Mouse (Mus musculus) hindbrain, embryonic 14.5 days (tissue): ENCODE data around the gene Mettl7a1. TPM values are rescaled to one million over a fixed set of nuclear protein-coding genes. Genes with fewer than 3 reads are reported as not detected.
"Not testable (repeated sequence)": the region's sequence is repeated elsewhere in the genome, so short reads cannot be mapped to it uniquely, and the experiment has no call there.

Source experiments
- ATAC-seq: fragments of 200-750 bp; cut with Nextera tagmentation; 2 replicates; pipeline ENCODE4 v1.8.0; 2017; ENCODE audit warnings: moderate number of reproducible peaks, mild to moderate bottlenecking, moderate TSS enrichment, moderate library complexity; ENCODE audit not compliant: low FRiP score
- DNase-seq: peaks from one replicate; pipeline ENCODE4 v3.0.0-alpha.2; 2015; ENCODE audit warnings: low spot score
- H3K27ac ChIP-seq: fragments of 300-500 bp; sonication (generic); 2 replicates; pipeline ENCODE4 v1.5.1; 2014; ENCODE audit warnings: mild to moderate bottlenecking, moderate library complexity
- H3K27me3 ChIP-seq: fragments of 300-500 bp; sonication (generic); 2 replicates; pipeline ENCODE4 v1.6.1; 2014; ENCODE audit warnings: mild to moderate bottlenecking, low read length, mixed read lengths; ENCODE audit not compliant: control insufficient read depth, insufficient read depth
- H3K36me3 ChIP-seq: fragments of 300-500 bp; sonication (generic); replicated peaks from 2 replicates; pipeline ENCODE4 v1.6.1; 2014; ENCODE audit not compliant: control insufficient read depth, insufficient read depth
- H3K4me1 ChIP-seq: fragments of 300-500 bp; sonication (generic); replicated peaks from 2 replicates; pipeline ENCODE4 v1.6.1; 2014; ENCODE audit warnings: antibody characterized with exemption, low read length, mixed read lengths; ENCODE audit not compliant: control insufficient read depth, insufficient read depth
- H3K4me2 ChIP-seq: fragments of 300-500 bp; sonication (generic); replicated peaks from 2 replicates; pipeline ENCODE4 v1.6.1; 2014; ENCODE audit warnings: mild to moderate bottlenecking, moderate library complexity
- H3K4me3 ChIP-seq: fragments of 300-500 bp; sonication (generic); replicated peaks from 2 replicates; pipeline ENCODE4 v1.5.1; 2014; ENCODE audit warnings: mild to moderate bottlenecking, low read length
- H3K9ac ChIP-seq: fragments of 300-500 bp; sonication (generic); 2 replicates; pipeline ENCODE4 v1.6.1; 2014
- H3K9me3 ChIP-seq: fragments of 300-500 bp; sonication (generic); 2 replicates; pipeline ENCODE4 v1.6.1; 2016; ENCODE audit warnings: low read length; ENCODE audit not compliant: control insufficient read depth
- WGBS: fragments of 180-500 bp; shearing (Covaris S2); extraction: QIAGEN DNeasy Blood & Tissue Kit; methylation state at CpG from one replicate; pipeline ENCODE4 v1.1.7; 2014; 5-methylcytosine and 5-hydroxymethylcytosine counted together
- polyA plus RNA-seq: library from polyadenylated mRNA; unstranded; fragments of >200 nt; fragmentation: Nextera tagmentation; extraction: Ambion mirVana; gene quantifications from 2 replicates; pipeline ENCODE4 v1.2.1, GENCODE M21; 2014

The Mettl7a1 gene
- polyA plus RNA-seq, 1 experiment from 2014 or later: 3.1 TPM

DNA sequence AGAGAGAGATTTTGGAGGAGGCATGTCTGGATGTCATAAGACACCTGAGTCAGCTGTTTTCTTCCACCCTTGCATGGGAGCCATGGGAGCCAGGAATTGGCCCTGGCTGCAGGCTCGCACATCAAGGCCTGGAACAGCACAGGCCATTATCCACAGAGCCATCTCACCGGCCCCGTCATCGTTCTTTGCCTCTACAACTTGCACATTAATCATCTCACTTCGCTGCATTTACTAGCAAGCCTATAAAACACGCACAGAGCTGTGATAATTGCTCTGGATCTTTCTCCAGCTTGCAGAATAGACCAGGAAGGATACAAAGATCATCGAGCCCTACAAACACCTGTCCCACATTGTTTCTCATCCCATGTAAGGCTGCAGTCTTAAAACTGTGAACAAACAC is 26.8 kb downstream of the Mettl7a1 start:
- Histone ChIP-seq H3K36me3 (no peaks in the 10 kb centered on the region), H3K27me3 (no peaks in the 10 kb centered on the region), H3K4me2 (no peak overlapping the region), H3K27ac (no peak overlapping the region), H3K9me3 (no peaks in the 10 kb centered on the region), H3K9ac (no peak overlapping the region), H3K4me3 (no peak overlapping the region), H3K4me1 (no peaks in the 10 kb centered on the region)
- WGBS: 61% methylated on average over 7 of the region's 7 CpGs
- no peak for DNase-seq
- ATAC-seq: no peak

DNA sequence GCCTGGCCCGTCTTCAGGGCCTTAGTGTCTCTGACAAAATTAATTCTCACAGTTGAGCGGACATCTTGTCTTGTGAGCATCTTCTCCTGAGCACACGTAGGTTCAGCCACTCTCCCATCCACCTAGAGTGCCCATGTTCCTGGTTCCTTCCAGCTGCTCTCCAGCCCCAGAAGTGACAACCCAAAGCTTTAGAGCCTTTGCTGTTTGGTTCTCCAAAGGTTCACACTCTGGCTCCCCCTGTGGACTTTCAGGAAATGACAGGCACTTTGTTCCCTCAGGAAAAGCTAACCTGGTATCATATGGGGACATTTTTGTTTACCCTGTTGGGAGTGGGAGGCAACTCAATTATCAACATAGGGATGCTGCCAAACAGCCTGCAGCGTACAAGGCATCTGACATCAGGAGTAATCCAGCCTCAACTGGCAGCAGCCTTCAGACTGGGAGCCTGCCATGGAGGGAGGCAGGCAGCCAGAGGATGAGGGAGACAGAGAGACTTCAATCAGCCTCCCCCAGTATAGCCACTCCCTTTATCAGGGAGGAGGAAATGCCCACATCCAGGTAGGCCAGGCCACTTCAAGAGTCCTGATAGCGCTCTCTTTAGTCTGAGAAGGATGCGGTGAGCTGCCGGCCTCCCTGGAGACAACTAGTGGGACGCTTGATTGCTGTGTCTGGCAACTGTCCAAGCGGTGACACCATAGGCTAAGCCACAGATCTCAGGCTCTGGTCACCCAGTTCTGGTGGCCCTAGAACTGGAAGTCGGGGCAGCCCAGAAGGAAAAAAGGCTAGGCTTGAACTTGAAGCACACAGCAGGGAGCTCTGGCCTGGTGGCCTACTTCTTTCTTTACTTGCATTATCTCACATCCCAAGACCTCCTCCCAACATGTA is 28.4 kb downstream of the Mettl7a1 start:
- not testable (repeated sequence) for H3K9ac ChIP-seq, H3K27me3 ChIP-seq, H3K4me2 ChIP-seq, H3K4me1 ChIP-seq, H3K36me3 ChIP-seq, H3K9me3 ChIP-seq, DNase-seq, ATAC-seq, H3K4me3 ChIP-seq, H3K27ac ChIP-seq
- WGBS: 44% methylated on average over 2 of the region's 10 CpGs

DNA sequence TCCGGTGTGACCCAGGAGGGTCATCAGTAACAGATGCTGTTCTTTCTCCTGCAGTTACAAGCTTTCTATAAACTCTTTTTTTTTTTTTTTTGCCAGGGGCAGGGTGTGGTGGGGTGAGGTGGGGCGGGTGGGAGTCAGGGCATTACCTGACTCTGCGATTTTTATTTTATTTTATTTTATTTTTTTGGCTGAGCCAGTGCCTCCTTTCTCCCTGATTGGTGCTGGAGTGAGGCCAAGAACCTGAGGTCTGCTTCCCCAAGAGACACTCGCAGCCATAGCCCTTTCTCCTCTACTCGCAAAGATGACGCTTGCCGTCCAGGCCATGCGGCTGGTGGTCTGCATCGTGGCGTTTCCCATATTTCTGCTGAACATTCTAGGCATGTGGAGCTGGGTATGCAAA is 30.7 kb downstream of the Mettl7a1 start, which contains the start of gene Mettl7a3:
TSS of gene Mettl7a3 (plus strand) at position 301 of the 400 bp plus-strand sequence.
- no peak for DNase-seq
- no peak within 1 kb of the TSS for H3K27ac ChIP-seq
- 69% methylated on average over 10 of the region's 10 CpGs for WGBS
- ATAC-seq: no peak
- H3K27me3 ChIP-seq: no peaks in the 10 kb centered on the region
- no peaks in the 10 kb centered on the region for H3K4me1 ChIP-seq
- no peak within 1 kb of the TSS for H3K9ac ChIP-seq
- no peaks in the 10 kb centered on the region for H3K9me3 ChIP-seq
- H3K4me3 ChIP-seq: no peak within 1 kb of the TSS
- H3K36me3 ChIP-seq: no peaks in the 10 kb centered on the region
- H3K4me2 ChIP-seq: no peak within 1 kb of the TSS

DNA sequence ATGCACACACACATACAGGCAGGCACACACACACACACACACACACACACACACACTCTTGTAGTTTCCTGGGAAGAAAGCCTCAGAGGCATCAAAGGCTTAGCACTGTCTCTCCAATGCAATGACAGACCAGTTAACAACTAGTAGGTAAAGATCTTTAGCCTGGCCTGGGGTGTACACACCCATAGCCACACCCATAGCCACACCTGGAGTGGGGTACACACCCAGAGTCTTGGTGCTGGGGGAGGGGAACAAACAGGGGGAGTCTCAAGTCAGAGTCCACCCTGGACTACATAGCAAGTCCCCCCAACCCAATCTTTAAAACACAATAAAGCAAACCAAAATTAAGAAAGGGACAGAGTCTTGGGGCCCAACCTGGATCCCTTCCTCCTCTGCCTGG is 33.4 kb downstream of the Mettl7a1 start:
- not testable (repeated sequence) for DNase-seq, H3K4me2 ChIP-seq, H3K4me3 ChIP-seq, H3K27me3 ChIP-seq, H3K9ac ChIP-seq, ATAC-seq, H3K27ac ChIP-seq, H3K4me1 ChIP-seq, H3K9me3 ChIP-seq, H3K36me3 ChIP-seq

DNA sequence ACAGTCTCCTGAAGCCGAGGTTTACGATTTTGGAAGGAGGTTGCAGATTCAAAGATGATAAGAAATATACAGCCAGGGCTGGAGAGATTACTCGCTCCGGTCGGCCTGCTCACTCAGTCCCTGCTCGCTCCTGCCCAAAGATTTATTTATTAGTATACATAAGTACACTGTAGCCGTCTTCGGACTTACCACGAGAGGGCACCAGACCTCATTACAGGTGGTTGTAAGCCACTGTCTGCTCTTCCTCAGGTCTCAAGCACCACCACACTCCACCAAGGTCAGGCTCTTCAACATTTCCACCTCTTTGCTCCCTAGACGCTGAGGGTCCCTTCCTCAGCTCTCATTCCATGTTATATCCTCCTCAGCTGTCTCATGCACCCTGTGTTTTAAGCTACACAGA is 33.9 kb downstream of the Mettl7a1 start:
- H3K4me3 ChIP-seq, H3K9ac ChIP-seq, H3K4me2 ChIP-seq, H3K9me3 ChIP-seq, H3K27ac ChIP-seq, ATAC-seq, H3K27me3 ChIP-seq, H3K36me3 ChIP-seq, DNase-seq, H3K4me1 ChIP-seq: not testable (repeated sequence)
- 47% methylated on average over 10 of the region's 10 CpGs for WGBS

DNA sequence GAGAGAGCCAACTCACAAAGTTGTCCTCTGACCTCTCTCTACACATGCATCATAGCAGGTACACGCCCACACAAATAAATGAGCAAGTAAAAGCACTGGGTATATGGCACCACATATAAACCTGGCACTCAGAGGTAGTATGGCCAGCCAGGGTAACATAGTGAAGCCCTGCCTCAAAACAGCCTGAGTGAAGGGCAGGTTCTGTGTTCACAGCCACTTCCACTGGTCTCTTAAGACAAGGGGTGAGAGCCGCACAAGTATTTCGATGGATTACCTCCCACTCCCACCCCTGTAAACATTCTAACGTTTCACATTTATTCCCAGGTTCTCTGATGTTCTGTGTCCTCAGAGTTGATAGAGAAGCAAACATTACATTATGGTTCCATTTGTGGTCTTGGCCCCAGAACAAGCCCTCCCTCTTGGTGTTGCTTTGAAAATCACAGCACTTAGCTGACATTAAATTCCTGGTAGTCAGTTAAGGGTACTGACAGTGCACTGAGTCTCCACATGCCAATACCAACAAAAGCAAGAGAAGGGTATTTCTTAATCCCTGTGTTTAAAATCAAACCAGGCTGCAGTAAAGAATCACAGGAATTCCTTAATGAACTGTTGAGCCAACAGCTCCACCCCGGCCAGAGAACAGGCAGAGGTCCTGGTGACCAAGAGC is 37.5 kb downstream of the Mettl7a1 start:
- not testable (repeated sequence) for DNase-seq, H3K27ac ChIP-seq, H3K9ac ChIP-seq, H3K36me3 ChIP-seq, H3K4me2 ChIP-seq, H3K9me3 ChIP-seq, H3K4me3 ChIP-seq, ATAC-seq, H3K27me3 ChIP-seq, H3K4me1 ChIP-seq
- WGBS: 81% methylated on average over 4 of the region's 5 CpGs

DNA sequence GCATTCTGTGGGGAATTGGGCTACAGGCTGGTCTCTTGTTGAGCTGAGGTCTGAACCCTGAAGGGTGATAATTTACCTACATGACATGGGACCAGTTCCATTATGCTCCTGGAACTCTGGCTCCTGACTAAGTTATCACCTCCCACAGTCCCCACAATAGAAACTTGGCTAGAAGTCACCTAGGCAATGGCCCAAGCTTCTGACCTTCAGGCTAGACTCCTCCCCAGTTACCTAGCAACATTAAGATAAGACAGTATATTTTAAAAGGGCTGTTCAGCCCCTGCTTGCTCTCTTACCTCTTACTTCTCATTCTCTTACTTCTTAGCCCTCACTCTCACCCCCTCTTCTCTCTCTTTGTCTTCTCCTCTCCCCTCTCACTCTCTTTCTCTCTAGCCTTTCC is 41.5 kb downstream of the Mettl7a1 start:
- Histone ChIP-seq H3K9me3 (no peaks in the 10 kb centered on the region), H3K36me3 (no peaks in the 10 kb centered on the region), H3K27me3 (no peaks in the 10 kb centered on the region), H3K4me3 (no peak overlapping the region), H3K4me2 (no peak overlapping the region), H3K4me1 (no peaks in the 10 kb centered on the region), H3K27ac (no peak overlapping the region), H3K9ac (no peak overlapping the region)
- no peak for DNase-seq
- ATAC-seq: no peak

DNA sequence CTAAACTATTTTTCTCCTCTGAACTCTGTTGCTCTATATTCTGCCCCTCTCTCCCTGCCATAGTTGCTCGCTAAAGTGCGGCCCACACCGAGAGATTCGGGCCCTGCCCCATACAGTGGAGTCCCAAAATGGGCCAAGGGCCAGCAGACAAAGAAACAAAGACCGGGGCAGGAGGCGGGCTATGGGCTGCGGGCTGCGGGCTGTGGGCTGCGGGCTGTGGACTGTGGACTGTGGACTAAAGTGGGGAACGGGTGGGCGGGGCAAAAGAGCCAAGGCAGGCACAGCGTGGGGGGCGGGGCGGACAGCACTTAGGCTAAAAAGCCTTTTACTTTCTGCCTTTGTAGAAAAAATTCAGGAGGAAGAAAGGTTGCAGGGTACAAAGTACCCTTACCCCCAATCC is 42.8 kb downstream of the Mettl7a1 start:
- Histone ChIP-seq H3K9me3 (no peaks in the 10 kb centered on the region), H3K9ac (no peak overlapping the region), H3K4me2 (no peak overlapping the region), H3K27ac (no peak overlapping the region), H3K4me1 (no peaks in the 10 kb centered on the region), H3K36me3 (no peaks in the 10 kb centered on the region), H3K4me3 (no peak overlapping the region), H3K27me3 (no peaks in the 10 kb centered on the region)
- WGBS: 62% methylated on average over 14 of the region's 14 CpGs
- DNase-seq (no peak), ATAC-seq (no peak)

DNA sequence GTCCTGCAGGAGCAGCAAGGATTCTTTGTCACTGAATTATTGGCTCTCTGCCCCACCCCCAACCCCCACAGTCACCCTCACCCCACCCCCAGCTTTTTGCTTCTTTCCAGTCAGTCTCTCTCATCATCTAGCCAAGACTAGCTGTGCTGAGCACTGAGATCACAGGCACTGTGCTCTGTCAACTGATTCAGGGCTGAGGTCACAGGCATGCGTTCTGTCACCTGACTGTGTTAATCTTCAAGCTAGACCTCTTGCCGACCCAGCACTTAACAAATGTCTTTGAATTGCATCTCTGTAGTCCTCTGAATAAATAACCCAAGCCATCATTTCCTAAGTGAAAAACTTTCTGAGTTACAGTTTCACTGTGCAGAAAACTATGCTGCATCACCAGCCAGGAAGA is 45.6 kb downstream of the Mettl7a1 start:
- ATAC-seq: no peak
- no peak overlapping the region for H3K4me3 ChIP-seq
- H3K36me3 ChIP-seq: no peaks in the 10 kb centered on the region
- no peak overlapping the region for H3K4me2 ChIP-seq
- WGBS: 63% methylated on average over 2 of the region's 2 CpGs
- no peak overlapping the region for H3K9ac ChIP-seq
- no peak for DNase-seq
- no peaks in the 10 kb centered on the region for H3K4me1 ChIP-seq
- H3K9me3 ChIP-seq: no peaks in the 10 kb centered on the region
- no peak overlapping the region for H3K27ac ChIP-seq
- H3K27me3 ChIP-seq: no peaks in the 10 kb centered on the region
